Mouse (Mus musculus) lung, postnatal 0 days (tissue): ENCODE measurements around the gene Cdc73. TPM values are rescaled to one million over a fixed set of nuclear protein-coding genes. Genes with fewer than 3 reads are reported as not detected.
A peak's percentile ranks its signal among the peaks of the same experiment; 100 is the strongest.

ENCODE experiments used
- ATAC-seq: fragments of 200-750 bp; cut with Nextera tagmentation; 2 replicates; pipeline ENCODE4 v1.8.0; 2017; ENCODE audit warnings: moderate library complexity
- DNase-seq: peaks from one replicate; pipeline ENCODE4 v3.0.0-alpha.2; 2016; ENCODE audit warnings: low spot score
- H3K27ac ChIP-seq: fragments of 300-500 bp; sonication (generic); 2 replicates; pipeline ENCODE4 v1.5.1; 2014; ENCODE audit warnings: antibody characterized with exemption, mild to moderate bottlenecking, low read length, mixed read lengths
- H3K27me3 ChIP-seq: fragments of 300-500 bp; sonication (generic); replicated peaks from 2 replicates; pipeline ENCODE4 v1.6.1; 2014; ENCODE audit warnings: low read length, mixed read lengths; ENCODE audit not compliant: insufficient read depth
- H3K36me3 ChIP-seq: fragments of 300-500 bp; sonication (generic); 2 replicates; pipeline ENCODE4 v1.6.1; 2014; ENCODE audit warnings: low read length, mixed read lengths; ENCODE audit not compliant: insufficient read depth
- H3K4me1 ChIP-seq: fragments of 300-500 bp; sonication (generic); 2 replicates; pipeline ENCODE4 v1.6.1; 2014; ENCODE audit warnings: antibody characterized with exemption, low read depth, low read length, mixed read lengths; ENCODE audit not compliant: insufficient read depth
- H3K4me2 ChIP-seq: fragments of 300-500 bp; sonication (generic); replicated peaks from 2 replicates; pipeline ENCODE4 v1.6.1; 2014; ENCODE audit warnings: low read depth, mild to moderate bottlenecking, low read length, moderate library complexity, mixed read lengths
- H3K4me3 ChIP-seq: fragments of 300-500 bp; sonication (generic); 2 replicates; pipeline ENCODE4 v1.5.1; 2014; ENCODE audit warnings: low read depth, low read length
- H3K9ac ChIP-seq: fragments of 300-500 bp; sonication (generic); replicated peaks from 2 replicates; pipeline ENCODE4 v1.6.1; 2014; ENCODE audit warnings: low read depth, mild to moderate bottlenecking
- H3K9me3 ChIP-seq: fragments of 300-500 bp; sonication (generic); 2 replicates; pipeline ENCODE4 v1.6.1; 2016; ENCODE audit warnings: low read length, mixed read lengths
- CTCF ChIP-seq: IDR thresholded peaks from 2 replicates; pipeline ENCODE4 v1.5.1; 2016; ENCODE audit warnings: antibody characterized with exemption, mild to moderate bottlenecking
- EP300 ChIP-seq: IDR thresholded peaks from 2 replicates; pipeline ENCODE4 v1.6.1; 2016; ENCODE audit warnings: antibody characterized with exemption, mild to moderate bottlenecking, control low read depth
- WGBS: fragments of 180-500 bp; shearing (Covaris S2); extraction: QIAGEN DNeasy Blood & Tissue Kit; methylation state at CpG from one replicate; pipeline ENCODE4 v1.1.7; 2014; 5-methylcytosine and 5-hydroxymethylcytosine counted together
- polyA plus RNA-seq: library from polyadenylated mRNA; unstranded; fragments of >200 nt; fragmentation: Nextera tagmentation; extraction: Ambion mirVana; gene quantifications from 2 replicates; pipeline ENCODE4 v1.2.1, GENCODE M21; 2015

The Cdc73 gene
- 15.0 and 16.4 TPM in 2 replicates for polyA plus RNA-seq

DNA sequence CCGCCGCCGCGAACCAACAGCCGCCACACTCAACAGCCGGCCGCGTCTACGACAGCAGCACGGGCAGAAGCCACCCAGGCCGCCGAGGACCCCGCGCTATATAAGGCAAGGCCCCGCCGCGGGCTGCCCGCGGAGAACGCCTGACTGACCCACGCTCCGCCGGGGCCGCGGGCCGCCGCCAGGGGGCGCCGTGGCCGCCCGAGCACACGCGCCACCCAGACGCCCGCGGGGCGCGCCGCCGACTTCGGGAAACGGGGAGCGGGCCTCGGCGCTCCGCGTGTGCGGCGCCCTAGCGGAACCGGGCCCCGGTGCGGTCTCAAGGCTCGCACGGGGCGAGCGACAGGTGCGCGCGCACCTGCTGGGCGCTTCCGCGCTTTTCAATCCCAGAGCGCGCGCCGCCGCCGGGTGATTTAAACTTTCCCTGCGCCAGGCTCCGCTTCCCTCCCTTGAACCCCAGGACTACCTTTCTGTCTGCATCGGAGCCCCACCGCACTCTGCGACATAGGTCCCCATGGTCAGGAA lies at the start of gene Cdc73:
TSS of gene Cdc73 (minus strand) at position 153 of the 522 bp plus-strand sequence.
- peak; percentile 95 for DNase-seq
- Histone ChIP-seq H3K4me3 (peak within 1 kb of the TSS; percentile 94), H3K27ac (peak within 1 kb of the TSS; percentile 95), H3K4me1 (peaks cover 3% of the 10 kb centered on the region; the same call in 1 of the 2 replicates), H3K36me3 (no peaks in the 10 kb centered on the region), H3K9ac (peak within 1 kb of the TSS; percentile 93), H3K9me3 (no peaks in the 10 kb centered on the region), H3K4me2 (peak within 1 kb of the TSS; percentile 83), H3K27me3 (no peaks in the 10 kb centered on the region)
- WGBS = 0% methylated on average over 15 of the region's 74 CpGs
- peak; percentile 99 for ATAC-seq
- no peak for TF ChIP-seq EP300
- peak; percentile 59 for TF ChIP-seq CTCF

DNA sequence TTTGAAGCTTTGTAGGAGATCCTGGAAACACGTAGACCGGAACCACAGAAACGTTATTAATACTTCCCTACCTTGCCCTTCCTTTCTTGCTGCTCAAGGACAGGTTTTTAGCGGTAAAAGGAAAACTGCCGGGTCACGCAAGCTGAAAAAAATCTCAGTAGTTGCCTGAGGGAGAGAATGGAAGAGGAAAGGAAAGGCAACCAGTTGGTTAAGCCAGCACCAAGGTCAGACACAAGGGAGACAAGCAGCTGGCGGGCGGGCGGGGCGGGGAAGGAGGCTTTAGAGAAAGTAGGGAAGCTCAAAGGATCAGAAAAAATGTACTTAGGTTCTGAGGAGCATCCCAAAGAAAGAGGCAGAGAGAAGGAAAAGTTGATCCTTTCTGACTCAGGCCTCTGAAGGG lies 43.2 kb upstream of the Cdc73 start:
- Histone ChIP-seq H3K27me3 (no peaks in the 10 kb centered on the region), H3K36me3 (peaks cover 15% of the 10 kb centered on the region; the same call in 1 of the 2 replicates), H3K27ac (no peak overlapping the region), H3K4me3 (no peak overlapping the region), H3K9me3 (no peaks in the 10 kb centered on the region), H3K4me2 (no peak overlapping the region), H3K4me1 (no peaks in the 10 kb centered on the region), H3K9ac (no peak overlapping the region)
- DNase-seq (no peak), ATAC-seq (no peak)
- 93% methylated on average over 10 of the region's 10 CpGs for WGBS
- TF ChIP-seq CTCF (no peak), EP300 (no peak)

DNA sequence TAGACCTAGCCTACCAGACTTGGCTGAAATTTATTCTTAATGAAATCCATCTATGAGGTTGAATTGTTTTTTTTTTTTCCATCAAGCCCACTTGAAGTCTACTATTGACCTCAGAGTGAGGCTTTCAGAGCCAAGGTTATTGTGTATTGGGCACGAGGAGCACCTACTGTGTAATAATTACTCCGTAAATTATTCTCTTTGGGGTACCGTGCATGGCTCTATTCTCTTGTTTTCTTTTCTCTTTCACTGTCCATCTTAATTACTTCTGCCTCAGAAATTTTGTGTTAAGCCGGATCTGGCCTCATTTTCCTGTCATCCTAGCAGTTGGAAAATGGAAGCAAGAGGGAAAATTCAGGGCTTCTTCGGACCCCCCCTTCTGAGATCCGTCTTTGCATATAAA lies 39.5 kb upstream of the Cdc73 start:
- Histone ChIP-seq H3K9ac (no peak overlapping the region), H3K27ac (no peak overlapping the region), H3K9me3 (no peaks in the 10 kb centered on the region), H3K4me1 (no peaks in the 10 kb centered on the region), H3K36me3 (peaks cover 10% of the 10 kb centered on the region; the same call in 1 of the 2 replicates), H3K4me3 (no peak overlapping the region), H3K4me2 (no peak overlapping the region), H3K27me3 (no peaks in the 10 kb centered on the region)
- ATAC-seq (no peak), DNase-seq (no peak)
- no peak for TF ChIP-seq EP300
- TF ChIP-seq CTCF = no peak
- 97% methylated on average over 6 of the region's 6 CpGs for WGBS

DNA sequence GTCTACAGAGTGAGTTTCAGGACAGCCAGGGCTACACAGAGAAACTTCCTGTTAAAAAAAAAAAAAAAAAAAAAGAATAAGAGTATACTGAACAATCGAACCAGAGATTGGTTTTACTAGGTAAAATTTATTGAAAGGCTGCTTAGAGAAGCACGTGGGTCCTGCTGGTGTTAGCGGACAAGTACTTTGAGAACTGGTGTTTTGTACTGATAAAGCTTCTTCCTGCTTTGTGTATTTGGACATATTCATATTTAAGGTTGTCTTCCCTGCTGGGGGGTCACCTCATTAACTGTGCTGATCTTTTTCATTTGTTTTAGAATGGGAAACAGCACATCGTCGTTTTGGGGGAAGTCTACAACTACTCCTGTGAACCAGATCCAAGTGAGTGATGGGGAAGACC lies 38.6 kb upstream of the Cdc73 start:
- Histone ChIP-seq H3K27me3 (no peaks in the 10 kb centered on the region), H3K4me1 (no peaks in the 10 kb centered on the region), H3K36me3 (peaks cover 10% of the 10 kb centered on the region; the same call in 1 of the 2 replicates), H3K27ac (no peak overlapping the region), H3K9ac (no peak overlapping the region), H3K9me3 (no peaks in the 10 kb centered on the region), H3K4me2 (no peak overlapping the region), H3K4me3 (no peak overlapping the region)
- DNase-seq = no peak
- WGBS = 85% methylated on average over 5 of the region's 5 CpGs
- TF ChIP-seq EP300 = no peak
- no peak for ATAC-seq

DNA sequence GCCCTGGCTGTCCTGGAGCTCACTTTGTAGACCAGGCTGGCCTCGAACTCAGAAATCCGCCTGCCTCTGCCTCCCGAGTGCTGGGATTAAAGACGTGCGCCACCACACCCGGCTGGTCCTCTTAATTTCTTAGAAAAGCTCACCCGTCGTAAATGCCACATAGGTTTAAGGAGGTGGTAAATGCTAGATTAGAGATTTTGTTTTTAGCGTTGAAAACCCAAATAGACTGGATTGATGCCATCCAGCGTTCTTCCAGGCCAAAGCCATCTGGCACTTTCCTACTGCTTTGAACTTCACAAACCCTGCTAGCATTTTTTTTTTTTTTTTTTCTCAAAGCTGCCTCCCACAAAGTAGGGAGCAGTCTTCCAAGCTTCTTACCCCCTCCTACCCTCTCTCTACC lies 37.9 kb upstream of the Cdc73 start:
- Histone ChIP-seq H3K9me3 (no peaks in the 10 kb centered on the region), H3K27me3 (no peaks in the 10 kb centered on the region), H3K9ac (no peak overlapping the region), H3K36me3 (peaks cover 10% of the 10 kb centered on the region; the same call in 1 of the 2 replicates), H3K27ac (no peak overlapping the region), H3K4me3 (no peak overlapping the region), H3K4me1 (no peaks in the 10 kb centered on the region), H3K4me2 (no peak overlapping the region)
- ATAC-seq (no peak), DNase-seq (no peak)
- WGBS = 85% methylated on average over 10 of the region's 10 CpGs
- TF ChIP-seq EP300 (no peak), CTCF (no peak)

DNA sequence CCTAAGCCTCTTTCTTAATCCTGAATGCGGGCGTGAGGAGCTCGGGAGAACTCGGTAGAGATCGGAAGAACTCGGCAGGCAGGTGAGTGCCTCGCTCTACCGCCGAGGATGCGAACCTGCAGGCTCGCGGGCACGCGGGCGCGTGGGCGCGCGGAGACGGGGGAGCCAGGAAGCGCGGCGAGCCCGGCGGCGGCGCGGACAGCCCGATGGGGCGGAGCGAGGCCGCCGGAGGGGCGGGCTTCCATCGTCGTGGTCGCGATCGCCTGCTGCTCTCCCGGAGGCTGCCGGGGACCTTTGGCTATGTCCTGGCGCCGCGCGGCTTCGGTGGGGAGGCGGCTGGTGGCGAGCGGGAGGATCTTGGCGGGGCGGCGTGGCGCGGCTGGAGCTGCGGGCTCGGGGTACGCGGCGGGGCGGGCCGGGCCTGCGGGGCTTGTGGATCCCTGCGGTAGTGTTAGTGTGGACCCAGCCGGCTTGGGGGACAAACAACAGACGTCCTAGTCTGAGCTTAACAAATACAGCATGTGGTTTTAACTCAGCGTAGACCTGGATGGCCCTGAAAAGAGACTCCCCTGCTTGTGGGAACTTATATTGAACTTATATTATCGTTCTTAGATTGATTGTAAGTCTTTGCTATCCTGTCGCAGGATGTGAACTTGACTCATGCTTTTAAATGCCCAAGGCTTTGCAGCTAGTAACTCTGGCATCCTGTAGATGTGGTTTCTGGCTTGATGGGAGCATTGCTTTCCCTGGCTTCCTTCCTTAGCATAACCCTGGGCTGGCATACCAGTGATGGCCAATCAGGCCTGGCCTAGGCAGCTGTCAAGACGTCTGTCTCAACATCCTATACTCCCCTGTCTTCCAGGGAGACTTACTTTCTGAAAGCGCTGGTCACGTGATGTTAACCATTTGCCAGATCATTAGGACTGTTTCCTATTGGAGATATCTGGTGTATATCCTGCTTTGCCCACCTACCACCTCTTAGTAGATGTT lies 37.0 kb upstream of the Cdc73 start:
- Histone ChIP-seq H3K9me3 (no peaks in the 10 kb centered on the region), H3K4me2 (peak overlapping the region; percentile 73), H3K36me3 (peaks cover 10% of the 10 kb centered on the region; the same call in 1 of the 2 replicates), H3K4me1 (no peaks in the 10 kb centered on the region), H3K27ac (peak overlapping the region; percentile 89), H3K27me3 (no peaks in the 10 kb centered on the region), H3K4me3 (peak overlapping the region; percentile 85), H3K9ac (peak overlapping the region; percentile 65)
- peak; percentile 91 for DNase-seq
- under 1% methylated on average over 63 of the region's 71 CpGs for WGBS
- TF ChIP-seq EP300 (no peak), CTCF (no peak)
- ATAC-seq = peak; percentile 97
